Mouse (Mus musculus) lung, postnatal 0 days (tissue): ENCODE data around the gene Tagap1.
"Not testable (repeated sequence)": the region's sequence is repeated elsewhere in the genome, so short reads cannot be mapped to it uniquely, and the experiment has no call there.

ENCODE experiments used
- CTCF ChIP-seq: IDR thresholded peaks from 2 replicates; pipeline ENCODE4 v1.5.1; 2016; ENCODE audit warnings: antibody characterized with exemption, mild to moderate bottlenecking
- EP300 ChIP-seq: IDR thresholded peaks from 2 replicates; pipeline ENCODE4 v1.6.1; 2016; ENCODE audit warnings: antibody characterized with exemption, mild to moderate bottlenecking, control low read depth

GRCm38 (mm10) chr17:6996826-6997225, 35.9 kb upstream of the Tagap1 start:
- not testable (repeated sequence) for TF ChIP-seq EP300, CTCF
